Mouse (Mus musculus) kidney, adult 2 months (tissue): ENCODE data around the gene Hist3h2a. TPM values are rescaled to one million over a fixed set of nuclear protein-coding genes. Genes with fewer than 3 reads are reported as not detected.

Source experiments
- DNase-seq: peaks from one replicate; pipeline ENCODE4 v3.0.0; 2021
- H3K27ac ChIP-seq: fragments of 200-500 bp; 2 replicates; pipeline ENCODE4 v1.5.1; 2012; ENCODE audit warnings: low read depth, low read length, control low read depth, inconsistent platforms; ENCODE audit not compliant: insufficient read depth
- H3K27me3 ChIP-seq: fragments of 200-500 bp; replicated peaks from 2 replicates; pipeline ENCODE4 v1.6.1; 2012; ENCODE audit warnings: mild to moderate bottlenecking, moderate library complexity, low read length, inconsistent platforms; ENCODE audit not compliant: control insufficient read depth, insufficient read depth
- H3K36me3 ChIP-seq: fragments of 200-500 bp; 2 replicates; pipeline ENCODE4 v1.6.1; 2012; ENCODE audit warnings: mild to moderate bottlenecking, moderate library complexity, low read length, inconsistent platforms; ENCODE audit not compliant: control insufficient read depth, insufficient read depth
- H3K4me1 ChIP-seq: fragments of 200-500 bp; 2 replicates; pipeline ENCODE4 v1.6.1; 2011; ENCODE audit warnings: low read length; ENCODE audit not compliant: control insufficient read depth, insufficient read depth
- H3K4me3 ChIP-seq: fragments of 200-500 bp; 2 replicates; pipeline ENCODE4 v1.5.1; 2011; ENCODE audit warnings: mild to moderate bottlenecking, low read depth, low read length, control low read depth; ENCODE audit not compliant: insufficient read depth
- CTCF ChIP-seq: fragments of 200-500 bp; conservative IDR thresholded peaks from 2 replicates; pipeline ENCODE4 v1.5.1; 2011; ENCODE audit warnings: low read depth, mild to moderate bottlenecking, control low read depth, low read length, moderate library complexity, mixed read lengths; ENCODE audit not compliant: insufficient read depth, insufficient read length
- POLR2A ChIP-seq: fragments of 200-500 bp; IDR thresholded peaks from one replicate; pipeline ENCODE4 v1.6.1; 2011; ENCODE audit warnings: low read depth, low read length, control low read depth
- WGBS: fragments of 180-500 bp; shearing (Covaris S2); methylation state at CpG from one replicate; pipeline ENCODE4 v1.1.7; 2018; 5-methylcytosine and 5-hydroxymethylcytosine counted together
- polyA plus RNA-seq: library from polyadenylated mRNA; depleted of rRNA; stranded (reverse); fragments of >200 nt; gene quantifications from 2 replicates; pipeline ENCODE4 v1.2.3, GENCODE M21; 2012

Gene Hist3h2a
- polyA plus RNA-seq, 1 experiment = 29.5 TPM

GRCm38 (mm10) chr11:58984657-58985056, 30.2 kb downstream of the Hist3h2a start:
- peaks cover 13% of the 10 kb centered on the region; the same call in 1 of the 2 replicates for H3K4me1 ChIP-seq
- 97% methylated on average over 7 of the region's 7 CpGs for WGBS
- no peak for DNase-seq
- H3K4me3 ChIP-seq = no peak overlapping the region
- H3K27ac ChIP-seq = no peak overlapping the region
- TF ChIP-seq POLR2A (no peak), CTCF (no peak)
- H3K36me3 ChIP-seq = peaks cover 4% of the 10 kb centered on the region
- no peaks in the 10 kb centered on the region for H3K27me3 ChIP-seq

- peaks cover 6% of the 10 kb centered on the region; the same call in 1 of the 2 replicates for H3K4me1 ChIP-seq
- no peaks in the 10 kb centered on the region for H3K27me3 ChIP-seq
- DNase-seq = no peak
- no peak overlapping the region for H3K27ac ChIP-seq
- no peak overlapping the region for H3K4me3 ChIP-seq
- no peak for TF ChIP-seq POLR2A
- TF ChIP-seq CTCF = no peak
- H3K36me3 ChIP-seq = peaks cover 4% of the 10 kb centered on the region
- WGBS = 84% methylated on average over 3 of the region's 3 CpGs
Observed at GRCm38 (mm10) chr11:58985299-58985917, 30.9 kb downstream of the Hist3h2a start.

- DNase-seq = no peak
- TF ChIP-seq POLR2A (no peak), CTCF (no peak)
- Histone ChIP-seq H3K4me3 (no peak overlapping the region), H3K27ac (no peak overlapping the region), H3K36me3 (peaks cover 4% of the 10 kb centered on the region), H3K27me3 (no peaks in the 10 kb centered on the region), H3K4me1 (no peaks in the 10 kb centered on the region)
- 89% methylated on average over 4 of the region's 4 CpGs for WGBS
Observed at GRCm38 (mm10) chr11:58989166-58989565, 34.7 kb downstream of the Hist3h2a start.

DNA sequence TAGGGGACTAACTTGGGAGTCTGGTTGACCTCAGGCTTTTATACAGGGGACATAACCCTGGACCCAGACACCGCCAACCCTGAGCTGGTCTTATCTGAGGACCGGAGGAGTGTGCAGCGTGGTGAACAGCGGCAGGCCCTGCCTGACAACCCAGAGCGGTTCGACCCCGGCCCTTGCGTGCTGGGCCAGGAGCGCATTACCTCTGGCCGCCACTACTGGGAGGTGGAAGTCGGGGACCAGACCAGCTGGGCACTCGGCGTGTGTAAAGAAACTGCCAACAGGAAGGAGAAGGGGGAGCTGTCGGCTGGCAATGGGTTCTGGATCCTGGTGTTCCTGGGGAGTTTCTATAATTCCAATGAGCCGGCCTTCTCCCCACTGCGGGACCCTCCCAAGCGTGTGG, 35.7 kb downstream of the Hist3h2a start:
- no peak overlapping the region for H3K27ac ChIP-seq
- no peaks in the 10 kb centered on the region; the same call in 1 of the 2 replicates for H3K4me1 ChIP-seq
- H3K27me3 ChIP-seq = no peaks in the 10 kb centered on the region
- DNase-seq = no peak
- peaks cover 4% of the 10 kb centered on the region for H3K36me3 ChIP-seq
- WGBS = 86% methylated on average over 17 of the region's 17 CpGs
- no peak overlapping the region for H3K4me3 ChIP-seq
- TF ChIP-seq POLR2A = no peak
- no peak for TF ChIP-seq CTCF

DNA sequence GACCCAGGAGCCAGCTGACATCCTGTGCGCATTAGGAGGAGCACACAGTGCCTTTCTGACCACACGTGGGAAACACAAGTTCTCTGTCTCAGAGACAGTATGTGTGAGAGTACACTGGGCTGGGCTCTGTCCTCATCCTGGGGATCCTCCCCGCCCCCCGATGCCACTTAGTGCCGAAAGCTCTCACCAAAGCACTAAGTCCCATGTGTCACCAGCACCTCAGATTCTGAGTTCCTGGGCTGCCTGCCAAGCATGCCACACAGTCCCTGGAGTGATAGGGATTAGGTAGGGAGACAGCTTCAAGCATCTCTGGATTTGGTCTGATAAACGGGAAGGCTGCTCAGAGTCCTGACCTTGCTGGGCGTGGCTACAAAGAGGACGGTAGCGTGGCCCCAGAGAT, 36.3 kb downstream of the Hist3h2a start:
- no peak overlapping the region for H3K27ac ChIP-seq
- 78% methylated on average over 9 of the region's 9 CpGs for WGBS

DNA sequence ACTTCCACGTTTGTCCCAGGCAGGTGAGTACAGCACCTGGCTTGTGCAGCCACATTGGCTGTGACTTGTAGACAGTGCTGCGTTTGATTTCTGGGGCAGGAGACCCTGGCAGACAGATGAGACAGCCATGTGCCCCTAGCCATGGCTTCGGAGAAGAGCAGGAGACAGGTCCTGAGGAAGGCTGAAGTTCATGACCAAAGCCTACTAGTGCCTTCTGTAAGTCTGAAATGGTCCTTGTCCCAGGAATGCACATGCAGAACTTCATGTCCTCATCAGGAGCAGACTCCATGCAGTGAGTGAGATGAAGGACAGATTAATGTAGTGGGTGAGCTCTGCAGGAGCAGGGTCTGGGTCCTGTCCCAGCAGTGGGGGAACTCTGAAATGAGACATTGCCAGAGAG, 37.4 kb downstream of the Hist3h2a start:
- Histone ChIP-seq H3K4me1 (no peaks in the 10 kb centered on the region; the same call in 1 of the 2 replicates), H3K27ac (no peak overlapping the region), H3K27me3 (no peaks in the 10 kb centered on the region), H3K4me3 (no peak overlapping the region), H3K36me3 (peaks cover 4% of the 10 kb centered on the region)
- WGBS = 79% methylated on average over 3 of the region's 3 CpGs
- TF ChIP-seq CTCF = no peak
- TF ChIP-seq POLR2A = no peak
- DNase-seq = no peak

More for the DNA sequence above, 36.3 kb downstream of the Hist3h2a start:
- Histone ChIP-seq H3K4me1 (no peaks in the 10 kb centered on the region; the same call in 1 of the 2 replicates), H3K4me3 (no peak overlapping the region), H3K27me3 (no peaks in the 10 kb centered on the region), H3K36me3 (peaks cover 4% of the 10 kb centered on the region)
- TF ChIP-seq CTCF (no peak), POLR2A (no peak)
- no peak for DNase-seq

- peaks cover 4% of the 10 kb centered on the region; the same call in 1 of the 2 replicates for H3K36me3 ChIP-seq
- no peak for DNase-seq
- TF ChIP-seq POLR2A = no peak
- TF ChIP-seq CTCF = no peak
- H3K4me1 ChIP-seq = no peaks in the 10 kb centered on the region; the same call in 1 of the 2 replicates
- H3K27me3 ChIP-seq = no peaks in the 10 kb centered on the region
- H3K27ac ChIP-seq = no peak overlapping the region
- 73% methylated on average over 6 of the region's 6 CpGs for WGBS
- no peak overlapping the region for H3K4me3 ChIP-seq
Observed at GRCm38 (mm10) chr11:58993091-58993670, 38.7 kb downstream of the Hist3h2a start.
